Mouse (Mus musculus) forebrain, embryonic 15.5 days (tissue): ENCODE data around the gene Rnf224. TPM values are rescaled to one million over a fixed set of nuclear protein-coding genes. Genes with fewer than 3 reads are reported as not detected.
A peak's percentile ranks its signal among the peaks of the same experiment; 100 is the strongest.

ENCODE experiments used
- ATAC-seq: fragments of 200-750 bp; cut with Nextera tagmentation; replicated peaks from 2 replicates; pipeline ENCODE4 v1.8.0; 2017; ENCODE audit warnings: mild to moderate bottlenecking, moderate TSS enrichment, moderate library complexity
- H3K27ac ChIP-seq: fragments of 300-500 bp; sonication (generic); replicated peaks from 2 replicates; pipeline ENCODE4 v1.5.1; 2015; ENCODE audit warnings: mild to moderate bottlenecking, inconsistent platforms
- H3K27me3 ChIP-seq: fragments of 300-500 bp; sonication (generic); 2 replicates; pipeline ENCODE4 v1.6.1; 2015; ENCODE audit warnings: inconsistent platforms
- H3K36me3 ChIP-seq: fragments of 300-500 bp; sonication (generic); 2 replicates; pipeline ENCODE4 v1.6.1; 2015; ENCODE audit warnings: mild to moderate bottlenecking, inconsistent platforms
- H3K4me1 ChIP-seq: fragments of 300-500 bp; sonication (generic); 2 replicates; pipeline ENCODE4 v1.6.1; 2015; ENCODE audit warnings: inconsistent platforms
- H3K4me2 ChIP-seq: fragments of 300-500 bp; sonication (generic); replicated peaks from 2 replicates; pipeline ENCODE4 v1.6.1; 2015; ENCODE audit warnings: mild to moderate bottlenecking, inconsistent platforms
- H3K4me3 ChIP-seq: fragments of 300-500 bp; sonication (generic); 2 replicates; pipeline ENCODE4 v1.5.1; 2015; ENCODE audit warnings: mild to moderate bottlenecking, inconsistent platforms
- H3K9ac ChIP-seq: fragments of 300-500 bp; sonication (generic); replicated peaks from 2 replicates; pipeline ENCODE4 v1.6.1; 2015; ENCODE audit warnings: mild to moderate bottlenecking, inconsistent platforms
- H3K9me3 ChIP-seq: fragments of 300-500 bp; sonication (generic); 2 replicates; pipeline ENCODE4 v1.6.1; 2016; ENCODE audit warnings: inconsistent platforms
- WGBS: fragments of 180-500 bp; shearing (Covaris S2); methylation state at CpG from one replicate; pipeline ENCODE4 v1.1.7; 2015; ENCODE audit warnings: mixed read lengths; 5-methylcytosine and 5-hydroxymethylcytosine counted together
- polyA plus RNA-seq: library from polyadenylated mRNA; unstranded; fragments of >200 nt; fragmentation: Nextera tagmentation; extraction: Ambion mirVana; gene quantifications from 2 replicates; pipeline ENCODE4 v1.2.1, GENCODE M21; 2015

Gene Rnf224
- polyA plus RNA-seq, result not detected in 2 replicates

- Histone ChIP-seq H3K9ac (no peak within 1 kb of the TSS), H3K4me2 (no peak within 1 kb of the TSS), H3K27me3 (peaks cover 5% of the 10 kb centered on the region; the same call in 1 of the 2 replicates), H3K27ac (no peak within 1 kb of the TSS), H3K4me1 (peaks cover 12% of the 10 kb centered on the region), H3K36me3 (no peaks in the 10 kb centered on the region), H3K4me3 (no peak within 1 kb of the TSS), H3K9me3 (no peaks in the 10 kb centered on the region)
- ATAC-seq, result no peak
- 31% methylated on average over 8 of the region's 8 CpGs for WGBS
Observed at GRCm38 (mm10) chr2:25236614-25237013, at the start of gene Rnf224. Gene Rnf224, minus strand, starts transcription at chr2:25236787.

GRCm38 (mm10) chr2:25286314-25286713, 49.7 kb upstream of the Rnf224 start:
- Histone ChIP-seq H3K27me3 (peaks cover 34% of the 10 kb centered on the region), H3K4me2 (no peak overlapping the region), H3K36me3 (peaks cover 44% of the 10 kb centered on the region), H3K4me3 (no peak overlapping the region), H3K9me3 (no peaks in the 10 kb centered on the region), H3K4me1 (peaks cover 21% of the 10 kb centered on the region), H3K27ac (no peak overlapping the region), H3K9ac (no peak overlapping the region)
- ATAC-seq, result no peak
- 93% methylated on average over 1 of the region's 1 CpGs for WGBS

GRCm38 (mm10) chr2:25285551-25285950, 49.0 kb upstream of the Rnf224 start:
- H3K27me3 ChIP-seq, result peaks cover 26% of the 10 kb centered on the region
- no peak for ATAC-seq
- no peak overlapping the region for H3K4me2 ChIP-seq
- H3K9me3 ChIP-seq, result no peaks in the 10 kb centered on the region
- no peak overlapping the region for H3K27ac ChIP-seq
- H3K9ac ChIP-seq, result no peak overlapping the region
- no peak overlapping the region for H3K4me3 ChIP-seq
- H3K36me3 ChIP-seq, result peaks cover 52% of the 10 kb centered on the region
- H3K4me1 ChIP-seq, result peaks cover 13% of the 10 kb centered on the region
- WGBS, result 94% methylated on average over 2 of the region's 2 CpGs

DNA sequence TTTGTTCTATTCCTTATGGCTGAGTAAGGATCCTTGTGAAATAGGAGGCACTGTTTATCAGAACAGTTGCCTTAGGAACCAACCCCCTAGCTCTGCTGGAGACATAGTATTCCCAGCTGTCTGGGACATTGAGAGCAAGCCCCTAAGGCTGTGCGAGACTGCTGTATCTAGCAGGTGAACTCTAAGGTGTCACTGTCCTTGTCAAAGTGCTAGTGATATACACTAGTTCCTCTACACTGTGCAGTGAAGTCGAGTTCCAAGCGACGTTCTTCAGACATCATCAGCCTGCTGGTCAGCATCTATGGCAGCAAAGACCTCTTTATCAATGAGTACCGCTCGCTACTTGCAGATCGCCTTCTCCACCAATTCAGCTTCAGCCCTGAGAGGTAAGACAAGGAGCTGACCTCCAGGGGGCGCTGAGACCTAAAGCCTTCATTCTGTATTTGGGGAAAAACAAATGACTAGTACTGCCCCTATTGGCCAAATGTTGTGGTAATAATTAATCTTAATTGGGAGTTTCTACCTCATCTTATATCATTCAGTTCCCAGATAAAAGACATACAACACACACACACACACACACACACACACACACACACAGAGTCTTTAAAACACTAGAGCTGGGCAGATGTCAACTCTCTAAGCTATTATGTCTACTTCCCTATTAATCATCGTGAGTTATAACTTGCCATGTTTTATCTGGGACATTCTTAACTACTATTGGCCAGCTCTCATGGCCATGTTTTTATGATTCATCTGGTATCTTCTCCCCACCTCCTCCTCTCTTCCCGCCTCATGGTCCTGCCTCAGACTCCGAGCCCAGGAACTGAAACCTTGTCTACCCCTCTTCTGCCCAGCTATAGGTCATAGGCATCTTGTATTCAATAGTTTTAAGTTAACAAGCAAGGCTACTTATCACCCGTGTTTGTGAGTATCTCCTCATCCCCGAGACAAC, 42.6 kb upstream of the Rnf224 start:
- H3K4me2 ChIP-seq, result no peak overlapping the region
- 62% methylated on average over 13 of the region's 13 CpGs for whole genome bisulfite sequencing
- no peaks in the 10 kb centered on the region for H3K9me3 ChIP-seq
- no peak overlapping the region for H3K27ac ChIP-seq
- peaks cover 96% of the 10 kb centered on the region for H3K36me3 ChIP-seq
- no peak overlapping the region for H3K4me3 ChIP-seq
- H3K4me1 ChIP-seq, result peaks cover 1% of the 10 kb centered on the region
- peak; percentile 57; the same call in 1 of the 2 replicates for ATAC-seq
- no peak overlapping the region for H3K9ac ChIP-seq
- no peaks in the 10 kb centered on the region for H3K27me3 ChIP-seq

DNA sequence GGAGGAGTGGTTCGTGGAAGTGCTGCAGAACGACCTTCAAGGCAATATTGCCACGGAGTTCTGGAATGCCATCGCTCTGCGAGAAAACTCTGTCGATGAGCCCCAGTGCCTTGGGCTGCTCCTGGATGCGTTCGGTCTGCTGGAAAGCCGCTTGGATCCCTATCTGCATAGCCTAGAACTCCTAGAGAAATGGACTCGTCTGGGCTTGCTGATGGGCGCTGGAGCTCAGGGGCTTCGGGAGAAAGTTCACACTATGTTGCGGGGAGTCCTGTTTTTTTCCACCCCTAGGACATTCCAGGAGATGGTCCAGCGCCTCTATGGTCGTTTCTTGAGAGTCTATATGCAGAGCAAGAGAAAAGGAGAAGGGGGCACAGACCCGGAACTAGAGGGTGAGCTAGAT, 36.4 kb upstream of the Rnf224 start:
- peaks cover 64% of the 10 kb centered on the region for H3K36me3 ChIP-seq
- peak overlapping the region; percentile 68 for H3K9ac ChIP-seq
- 40% methylated on average over 16 of the region's 16 CpGs for WGBS
- 0 out of 2 replicates have a peak overlapping the region, but pooled peaks have one; percentile 4 for H3K27ac ChIP-seq
- no peaks in the 10 kb centered on the region for H3K27me3 ChIP-seq
- 0 out of 2 replicates have a peak, but pooled peaks have one; percentile 1 for ATAC-seq
- peaks cover 32% of the 10 kb centered on the region for H3K4me1 ChIP-seq
- peak overlapping the region; percentile 93 for H3K4me2 ChIP-seq
- no peaks in the 10 kb centered on the region for H3K9me3 ChIP-seq
- H3K4me3 ChIP-seq, result peak overlapping the region; percentile 74

DNA sequence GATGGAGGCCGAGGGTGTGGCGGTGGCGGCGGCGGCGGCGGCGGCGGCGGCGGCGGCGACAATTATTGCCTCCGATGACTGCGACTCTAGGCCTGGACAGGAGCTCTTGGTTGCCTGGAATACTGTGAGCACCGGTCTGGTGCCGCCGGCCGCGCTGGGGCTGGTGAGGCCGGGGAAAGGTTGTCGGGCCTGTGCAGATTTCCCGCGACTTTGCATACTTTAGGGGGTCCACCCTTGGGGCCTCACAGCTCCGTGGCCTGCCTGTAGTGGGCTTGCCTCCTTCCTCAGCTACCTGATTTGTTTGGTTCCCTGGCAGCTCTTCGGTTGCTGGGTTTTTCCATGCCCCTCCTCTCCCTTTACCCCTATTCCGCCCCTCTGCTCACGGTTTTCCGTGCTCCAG, 35.9 kb upstream of the Rnf224 start:
- WGBS, result under 1% methylated on average over 29 of the region's 29 CpGs
- Histone ChIP-seq H3K27me3 (no peaks in the 10 kb centered on the region), H3K9ac (peak overlapping the region; percentile 68), H3K4me2 (peak overlapping the region; percentile 93), H3K4me1 (peaks cover 37% of the 10 kb centered on the region), H3K36me3 (peaks cover 60% of the 10 kb centered on the region), H3K4me3 (peak overlapping the region; percentile 74), H3K9me3 (no peaks in the 10 kb centered on the region), H3K27ac (peak overlapping the region; percentile 66)
- ATAC-seq, result peak; percentile 75

DNA sequence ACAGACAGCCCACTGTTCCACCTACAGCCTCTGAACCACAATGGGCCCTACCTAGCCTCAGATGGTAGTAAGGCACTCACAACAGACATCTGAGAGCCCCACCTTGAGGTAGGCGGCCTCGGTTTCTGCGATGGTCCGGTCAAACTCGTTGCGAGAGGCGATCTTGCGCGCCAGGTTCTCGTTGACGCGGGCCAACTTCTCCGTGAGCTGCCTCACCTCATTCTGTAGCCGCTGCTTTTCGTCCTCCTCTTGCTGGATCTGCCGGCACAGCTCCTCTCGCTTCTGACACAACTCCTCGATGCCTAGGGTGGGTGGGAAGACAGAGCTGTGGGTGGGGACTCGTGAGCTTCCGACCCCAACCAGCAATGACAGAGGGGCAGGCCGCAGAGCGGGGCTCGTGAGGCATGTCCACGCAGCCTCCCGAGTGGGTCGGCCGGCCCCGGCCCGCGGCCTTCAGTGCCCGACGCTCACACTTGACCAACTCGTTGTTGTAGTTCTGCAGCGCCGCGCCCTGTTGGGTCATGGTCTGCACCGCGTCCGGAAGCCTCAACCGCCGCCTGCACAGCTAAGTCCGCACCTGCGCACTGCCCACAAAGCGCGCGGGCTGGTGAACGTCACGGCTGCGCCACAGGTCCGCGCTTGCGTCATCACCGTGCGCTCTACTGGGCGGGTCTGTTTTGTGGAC, 35.4 kb upstream of the Rnf224 start, which contains the start of the genes Ssna1 and Anapc2:
TSS of gene Ssna1 (minus strand) at position 612 of the 685 bp plus-strand sequence.
TSS of gene Anapc2 (plus strand) at position 652 of the 685 bp plus-strand sequence.
- Histone ChIP-seq H3K9me3 (no peaks in the 10 kb centered on the region), H3K4me2 (peak within 1 kb of the TSS; percentile 93), H3K27me3 (no peaks in the 10 kb centered on the region), H3K9ac (peak within 1 kb of the TSS; percentile 68), H3K27ac (peak within 1 kb of the TSS; percentile 66), H3K36me3 (peaks cover 54% of the 10 kb centered on the region), H3K4me1 (peaks cover 43% of the 10 kb centered on the region), H3K4me3 (peak within 1 kb of the TSS; percentile 74)
- ATAC-seq, result peak; percentile 94
- WGBS, result under 1% methylated on average over 55 of the region's 55 CpGs

DNA sequence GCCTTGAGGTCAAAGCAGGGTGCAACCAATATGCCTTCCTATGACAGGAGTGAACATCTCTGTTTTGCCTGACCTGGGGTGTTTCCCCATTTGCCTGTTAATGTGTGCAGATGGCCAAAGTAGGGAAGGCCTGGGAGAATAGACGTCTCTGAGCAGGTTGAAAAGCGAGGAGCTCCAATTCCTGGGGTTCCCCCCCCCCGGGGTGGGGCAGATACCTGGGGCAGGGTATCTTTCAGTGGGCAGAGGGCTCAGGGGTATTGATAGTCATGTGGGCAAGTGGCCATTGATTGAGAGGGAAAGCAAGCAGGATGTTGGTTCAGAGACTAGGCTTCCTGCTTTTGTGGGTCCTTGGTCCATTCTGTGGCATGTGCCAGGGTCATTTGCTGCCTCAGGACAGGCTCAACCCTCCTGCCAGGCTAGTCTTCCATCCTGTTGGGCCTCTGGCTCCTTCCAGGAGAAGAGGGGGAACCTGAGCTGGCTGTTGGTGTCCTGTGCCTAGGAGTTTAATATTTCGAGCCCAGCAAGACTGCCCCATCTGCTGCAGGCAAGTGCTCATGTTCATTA, 31.2 kb upstream of the Rnf224 start:
- Histone ChIP-seq H3K9me3 (no peaks in the 10 kb centered on the region), H3K4me2 (no peak overlapping the region), H3K4me3 (no peak overlapping the region), H3K27ac (no peak overlapping the region), H3K9ac (no peak overlapping the region), H3K36me3 (peaks cover 21% of the 10 kb centered on the region), H3K27me3 (peaks cover 15% of the 10 kb centered on the region; the same call in 1 of the 2 replicates), H3K4me1 (peaks cover 68% of the 10 kb centered on the region)
- ATAC-seq, result no peak
- 69% methylated on average over 4 of the region's 4 CpGs for WGBS

- H3K4me2 ChIP-seq, result peak overlapping the region; percentile 98; the same call in 1 of the 2 replicates
- no peak overlapping the region for H3K4me3 ChIP-seq
- no peak for ATAC-seq
- peak overlapping the region; percentile 10; the same call in 1 of the 2 replicates for H3K9ac ChIP-seq
- peaks cover 21% of the 10 kb centered on the region for H3K36me3 ChIP-seq
- 0 out of 2 replicates have a peak overlapping the region, but pooled peaks have one; percentile 9 for H3K27ac ChIP-seq
- H3K9me3 ChIP-seq, result no peaks in the 10 kb centered on the region
- H3K27me3 ChIP-seq, result peaks cover 15% of the 10 kb centered on the region; the same call in 1 of the 2 replicates
- peaks cover 67% of the 10 kb centered on the region for H3K4me1 ChIP-seq
Observed at GRCm38 (mm10) chr2:25267241-25267640, 30.7 kb upstream of the Rnf224 start.

- peaks cover 72% of the 10 kb centered on the region for H3K4me1 ChIP-seq
- H3K4me2 ChIP-seq, result peak overlapping the region; percentile 98
Observed at GRCm38 (mm10) chr2:25266720-25267119, 30.1 kb upstream of the Rnf224 start.

GRCm38 (mm10) chr2:25265897-25266656, 29.5 kb upstream of the Rnf224 start:
- H3K4me3 ChIP-seq, result peak overlapping the region; percentile 5; the same call in 1 of the 2 replicates
- peaks cover 21% of the 10 kb centered on the region for H3K36me3 ChIP-seq
- peak overlapping the region; percentile 98 for H3K4me2 ChIP-seq
- 0 out of 2 replicates have a peak overlapping the region, but pooled peaks have one; percentile 23 for H3K9ac ChIP-seq
- whole genome bisulfite sequencing, result 57% methylated on average over 6 of the region's 6 CpGs
- H3K27me3 ChIP-seq, result peaks cover 15% of the 10 kb centered on the region; the same call in 1 of the 2 replicates
- no peaks in the 10 kb centered on the region for H3K9me3 ChIP-seq
- H3K4me1 ChIP-seq, result peaks cover 65% of the 10 kb centered on the region
- ATAC-seq, result no peak
- H3K27ac ChIP-seq, result peak overlapping the region; percentile 9; the same call in 1 of the 2 replicates

More at GRCm38 (mm10) chr2:25266720-25267119, 30.1 kb upstream of the Rnf224 start:
- H3K4me3 ChIP-seq, result no peak overlapping the region
- H3K36me3 ChIP-seq, result peaks cover 21% of the 10 kb centered on the region
- 29% methylated on average over 2 of the region's 2 CpGs for WGBS
- no peak for ATAC-seq
- H3K9me3 ChIP-seq, result no peaks in the 10 kb centered on the region
- H3K27me3 ChIP-seq, result peaks cover 15% of the 10 kb centered on the region; the same call in 1 of the 2 replicates
- peak overlapping the region; percentile 9; the same call in 1 of the 2 replicates for H3K27ac ChIP-seq
- peak overlapping the region; percentile 23; the same call in 1 of the 2 replicates for H3K9ac ChIP-seq
